Mouse (Mus musculus) telencephalon, adult 2 months (tissue): Measurements from ENCODE around the gene Bahcc1.

Experiments
- DNase-seq: peaks from one replicate; pipeline ENCODE4 v3.0.0-alpha.2; 2011; ENCODE audit warnings: low read depth, low spot score

Gene Bahcc1

DNA sequence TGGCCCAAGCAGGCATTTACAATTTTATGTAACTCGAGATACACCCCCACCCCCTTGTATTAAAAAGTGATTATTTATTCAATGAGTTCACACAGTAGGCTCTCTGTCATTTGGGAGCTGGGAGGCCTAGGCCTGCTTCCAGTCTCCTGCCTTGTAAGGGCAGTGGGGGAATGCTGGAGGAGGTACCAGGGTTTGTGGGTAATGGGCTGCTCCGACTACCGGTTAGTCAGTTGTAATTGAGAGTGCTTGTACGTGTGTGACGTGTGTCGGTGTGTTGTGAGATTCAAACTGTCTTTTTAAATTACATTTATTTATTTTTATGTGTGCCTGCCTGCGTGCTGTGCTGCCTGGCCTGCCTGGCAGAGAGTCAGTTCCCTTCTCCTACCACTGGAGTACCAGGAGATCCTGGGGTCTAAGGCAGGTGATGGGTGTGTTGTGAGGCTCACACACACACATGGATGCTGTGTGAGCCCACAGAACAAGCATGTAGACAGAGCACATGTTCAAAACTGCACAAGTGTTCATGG is 3.8 kb upstream of the Bahcc1 start:
- peak; percentile 79 for DNase-seq

DNA sequence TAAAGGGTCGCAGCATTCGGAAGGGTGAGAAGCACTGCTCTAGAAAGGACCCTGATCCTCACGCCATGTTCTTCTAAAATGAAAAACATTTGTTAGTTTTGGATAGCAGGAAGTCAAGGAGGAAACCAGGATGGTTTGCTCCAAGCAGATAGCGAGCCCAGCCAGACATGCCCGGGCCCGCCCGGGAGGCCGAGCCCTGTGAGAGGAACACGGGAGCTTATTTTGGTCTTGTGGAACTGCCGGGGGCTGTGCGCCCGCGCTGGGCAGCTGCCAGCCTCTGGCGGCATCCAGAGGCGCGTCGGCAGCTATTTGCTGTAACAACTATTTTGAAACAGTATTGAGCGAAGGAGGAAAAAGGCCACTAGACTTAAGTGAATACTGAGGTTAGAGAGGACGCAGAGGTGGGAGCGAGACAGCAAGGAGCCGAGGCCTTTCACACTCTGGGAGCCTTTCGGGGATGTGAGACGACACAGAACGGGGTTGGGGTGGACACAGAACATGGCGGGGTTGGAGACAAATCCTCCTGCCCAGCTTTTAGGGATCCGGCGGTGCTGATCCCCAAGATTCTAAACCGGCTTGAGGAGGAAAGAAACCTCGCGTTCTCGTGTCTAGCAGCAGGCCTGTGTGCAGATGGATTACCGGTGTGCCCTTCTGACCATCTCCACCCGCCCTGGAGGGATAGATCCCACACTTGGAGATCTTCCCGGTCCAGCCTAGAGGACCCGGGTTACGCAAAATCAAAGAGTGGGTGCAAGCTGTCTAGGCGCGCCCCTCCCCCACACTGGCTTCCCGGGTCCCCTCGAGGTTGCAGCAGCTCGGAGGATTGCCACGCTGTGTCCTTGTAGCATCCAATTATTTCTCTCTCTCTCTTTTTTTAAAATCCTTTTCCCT is 2.6 kb upstream of the Bahcc1 start:
- DNase-seq: peak; percentile 45

DNA sequence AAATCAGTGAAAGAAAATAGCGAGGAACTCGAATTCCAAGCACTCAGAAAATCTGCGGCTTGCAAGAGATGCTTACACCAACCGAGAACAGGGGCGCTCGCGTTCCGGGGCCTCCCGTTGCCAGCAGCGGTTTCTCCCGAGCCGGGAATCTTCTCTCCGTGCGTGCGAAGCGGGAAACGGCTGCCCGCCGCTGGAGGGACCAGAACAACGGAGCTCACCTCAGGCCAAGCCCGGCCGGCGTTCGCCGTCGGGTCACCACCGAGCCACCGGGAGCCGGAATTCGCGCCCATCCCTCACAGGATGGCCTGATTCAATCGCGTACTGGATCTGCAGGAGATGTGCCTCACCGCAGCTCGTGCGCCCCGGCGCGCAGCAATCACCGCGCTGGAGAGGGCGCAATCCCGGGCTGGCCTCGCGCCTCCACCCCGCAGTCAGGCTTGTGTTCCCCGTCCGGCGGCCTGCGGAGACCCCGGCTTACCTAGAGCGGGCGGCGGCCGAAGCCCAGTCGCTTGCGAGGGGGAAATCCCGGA is 1.8 kb upstream of the Bahcc1 start:
- no peak for DNase-seq

DNA sequence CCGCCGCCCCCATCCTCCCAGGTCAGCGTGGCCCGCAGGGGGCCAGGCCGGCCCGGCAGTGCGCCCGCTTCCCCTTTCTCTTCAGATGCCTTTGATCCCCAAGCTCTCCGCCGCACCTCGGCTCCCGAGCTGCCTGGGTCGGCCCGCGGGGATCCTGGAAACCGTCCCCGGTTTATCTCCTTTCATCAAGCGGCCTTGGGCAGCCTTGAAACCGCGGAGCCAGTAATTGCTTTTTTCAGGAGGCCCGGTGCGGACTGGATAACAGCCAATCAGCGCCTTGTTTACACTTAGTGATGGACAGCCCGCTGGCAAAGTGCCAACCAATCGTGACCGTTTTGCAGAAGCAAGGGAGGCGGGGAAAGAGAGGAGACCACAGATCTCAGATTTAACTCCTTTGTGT is 1.4 kb upstream of the Bahcc1 start:
- DNase-seq: peak; percentile 99

DNA sequence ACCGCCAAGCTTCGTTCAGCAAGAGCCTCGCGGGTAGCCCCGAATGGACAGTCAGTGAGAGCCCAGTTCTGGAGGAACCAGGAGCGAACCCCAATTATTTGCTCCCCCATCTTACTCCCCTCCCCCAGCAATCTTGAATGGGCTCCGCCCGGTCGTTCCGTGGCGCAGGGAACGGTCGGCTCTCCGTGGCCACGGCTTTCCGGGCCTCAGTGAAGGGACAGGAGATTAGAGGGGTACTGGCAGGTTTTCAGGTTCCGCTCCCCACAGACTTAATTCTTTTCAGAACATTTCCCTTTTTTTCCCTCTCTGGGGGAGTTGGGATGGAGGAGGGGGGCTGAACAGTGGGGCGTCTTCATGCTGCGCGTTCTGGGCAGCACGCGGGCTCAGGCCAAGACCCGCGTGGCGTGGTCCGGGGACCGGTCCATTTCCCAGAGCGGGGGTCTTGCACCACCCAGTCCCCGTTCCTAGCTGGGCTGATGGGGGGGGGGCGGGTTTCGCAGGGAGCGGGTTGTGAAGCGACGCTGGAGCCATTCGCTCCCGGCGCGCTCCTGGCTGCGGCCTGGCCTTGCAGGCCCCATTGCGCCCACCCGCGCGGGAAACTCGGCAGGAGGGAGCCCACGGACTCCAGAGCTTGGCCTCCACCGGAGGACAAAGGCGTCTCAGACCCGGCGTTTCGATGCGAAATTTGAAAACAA is 841 bp downstream of the Bahcc1 start:
- DNase-seq: peak; percentile 13

DNA sequence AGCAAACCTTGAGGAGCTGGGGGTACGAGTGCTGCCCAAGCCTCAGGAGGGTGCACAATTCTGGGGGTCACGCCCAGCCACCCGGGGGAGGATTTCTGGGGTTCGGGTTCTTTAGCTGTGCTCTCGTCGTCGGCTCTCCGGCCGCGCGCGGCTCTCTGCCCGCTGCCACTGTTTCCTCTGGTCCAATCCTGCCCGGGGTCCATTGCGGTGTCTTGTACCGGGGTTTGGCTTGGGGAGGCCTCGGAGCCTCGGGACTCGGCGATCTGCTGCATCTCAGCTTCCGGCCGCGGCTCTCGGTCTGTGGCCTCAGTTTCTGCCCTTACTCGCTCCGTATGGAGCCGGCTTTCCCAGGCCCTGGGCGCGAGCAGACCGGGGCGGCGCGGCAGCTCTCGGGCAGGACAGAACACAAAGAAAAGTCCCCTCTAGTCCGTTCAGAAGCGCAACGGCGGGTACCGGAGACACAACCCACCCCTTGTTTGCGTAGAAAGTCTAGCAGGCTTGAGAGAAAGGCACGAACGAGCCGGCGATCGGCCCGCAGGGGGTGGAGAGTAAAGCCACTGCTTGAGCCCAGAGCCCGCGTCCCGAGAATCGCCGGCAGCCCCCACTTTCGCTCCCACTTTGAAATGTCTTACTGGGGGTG is 1.5 kb downstream of the Bahcc1 start:
- no peak for DNase-seq

GRCm38 (mm10) chr11:120234776-120235181 is 2.0 kb downstream of the Bahcc1 start:
- DNase-seq: no peak

DNA sequence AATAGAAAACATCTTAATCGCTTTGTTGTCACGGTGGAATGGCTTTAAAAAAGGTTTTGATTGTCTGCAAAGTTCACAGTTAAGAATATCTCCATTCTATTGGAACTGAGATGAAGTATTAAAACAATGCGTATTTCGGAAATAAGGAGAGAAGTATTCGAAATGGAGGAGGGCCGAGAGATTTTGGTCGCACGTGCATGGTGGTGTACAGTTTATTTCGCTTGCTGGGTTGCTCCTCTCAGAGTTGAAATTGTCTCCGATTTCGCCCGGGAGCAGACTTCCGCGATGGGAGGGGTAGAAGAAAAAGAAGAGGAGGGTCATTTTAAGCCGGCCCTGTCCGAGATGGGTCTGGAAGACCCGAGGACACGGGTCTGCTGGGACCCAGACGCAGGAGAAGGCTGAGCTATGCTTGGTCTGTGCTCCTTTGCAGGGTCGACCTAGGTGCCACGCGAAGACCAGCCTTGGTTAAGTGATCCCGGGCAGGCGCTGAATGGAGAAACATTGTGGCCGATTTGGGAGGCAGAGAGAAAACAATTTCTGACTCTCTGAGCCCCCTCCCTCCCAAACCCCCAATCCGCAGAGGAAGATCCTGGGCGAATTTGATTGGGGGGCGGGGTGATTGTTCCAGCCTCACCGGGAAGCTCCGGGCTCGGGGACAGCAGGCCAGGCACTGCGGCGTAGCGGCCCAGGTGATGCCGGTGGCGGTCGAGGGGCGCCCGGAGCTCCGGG is 2.8 kb downstream of the Bahcc1 start:
- no peak for DNase-seq

DNA sequence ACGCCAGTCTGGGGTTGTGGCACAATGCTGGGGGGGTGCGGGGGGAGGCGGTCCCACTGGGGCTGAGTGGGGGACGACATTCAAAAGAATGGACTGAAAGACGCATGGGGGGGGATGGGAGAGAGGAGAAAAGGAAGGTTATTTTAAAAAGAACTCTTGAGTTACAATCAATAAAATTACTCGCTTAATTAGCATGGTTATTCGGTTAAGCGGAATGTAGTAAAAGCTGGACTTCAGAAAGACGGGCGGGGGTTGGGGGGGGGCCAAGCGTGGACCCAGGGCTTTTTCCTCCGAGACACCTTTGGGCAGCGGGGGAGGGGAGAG is 3.3 kb downstream of the Bahcc1 start:
- DNase-seq: no peak

DNA sequence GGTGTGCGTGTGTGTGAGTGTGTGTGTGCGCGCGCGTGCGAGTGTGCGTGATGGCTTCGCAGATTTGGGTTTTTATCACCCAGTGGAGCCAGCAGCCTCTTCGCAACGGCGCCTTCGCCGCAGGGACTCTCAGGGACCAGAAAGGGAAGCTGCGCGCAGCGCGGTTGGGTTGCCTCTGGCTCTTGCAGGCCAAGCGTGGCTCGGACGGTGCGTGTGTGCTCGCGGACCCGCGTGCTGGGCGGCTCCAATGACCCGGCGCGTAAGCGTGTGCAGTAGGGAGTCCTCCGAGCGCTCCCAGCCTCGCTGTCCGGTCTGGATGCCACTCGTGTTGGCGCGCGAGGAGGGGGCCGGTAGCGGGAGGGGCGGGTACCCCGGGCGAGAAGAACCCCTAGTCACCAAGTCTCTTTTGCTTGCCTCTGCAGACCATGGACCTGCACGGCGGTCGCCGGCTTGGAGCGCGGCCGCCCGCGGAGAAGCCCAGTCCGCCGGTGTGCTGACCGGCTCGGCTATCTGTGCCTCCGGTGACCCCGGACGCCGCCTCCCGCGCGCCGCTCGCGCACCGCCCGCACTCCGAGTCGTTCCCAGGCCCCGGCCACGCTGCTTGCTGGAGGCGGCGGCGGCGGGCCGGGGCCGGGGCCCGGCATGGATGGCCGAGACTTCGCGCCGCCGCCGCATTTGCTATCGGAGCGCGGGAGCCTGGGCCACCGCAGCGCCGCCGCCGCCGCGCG is 3.9 kb downstream of the Bahcc1 start:
- DNase-seq: peak; percentile 28

DNA sequence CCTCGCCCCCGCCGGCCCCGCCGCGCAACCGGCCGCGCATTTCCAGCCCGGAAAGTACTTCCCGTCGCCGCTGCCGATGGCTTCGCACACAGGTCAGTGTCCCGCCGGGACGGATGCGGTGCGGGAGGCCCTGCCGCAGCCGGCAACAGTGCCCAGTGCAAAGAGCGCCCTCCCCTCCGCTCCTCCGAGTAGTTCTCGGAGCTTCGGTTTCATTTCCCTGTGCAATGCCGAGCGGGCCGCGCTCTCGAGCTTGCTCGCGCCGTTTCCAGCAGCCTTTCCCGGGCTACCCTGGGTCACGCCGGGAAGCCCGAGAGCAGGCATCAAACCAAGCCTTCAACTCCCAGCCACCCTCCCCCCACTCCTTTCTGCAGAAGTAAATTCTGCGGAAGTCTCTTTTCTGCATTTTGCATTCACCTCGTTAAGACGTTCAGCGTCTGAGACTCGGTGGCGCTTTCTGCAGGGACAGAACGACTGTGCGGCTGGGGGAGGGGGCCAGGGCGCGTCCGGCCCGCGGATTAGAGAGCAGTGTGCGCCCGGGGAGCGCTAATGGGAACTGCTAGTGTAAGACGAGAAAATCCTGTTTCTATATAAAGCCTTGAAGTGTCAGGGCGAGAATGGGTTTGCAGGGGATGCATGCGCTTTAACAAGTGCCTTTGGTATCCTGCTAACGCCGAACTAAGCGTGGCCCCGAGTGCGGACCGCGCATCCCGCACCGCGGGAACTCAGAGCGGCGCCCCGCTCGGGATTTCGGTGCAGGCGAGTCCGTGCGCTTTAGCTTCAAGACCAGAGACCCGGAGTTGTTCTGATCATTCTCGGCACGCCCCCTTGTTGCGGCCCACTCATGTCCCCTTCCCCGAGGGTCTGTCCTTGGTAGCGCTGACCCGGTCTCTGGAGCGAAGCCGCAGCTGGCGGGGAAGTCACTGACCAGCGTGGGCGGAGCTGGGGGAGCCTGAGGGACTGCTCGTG is 4.7 kb downstream of the Bahcc1 start:
- DNase-seq: no peak

- no peak for DNase-seq
Observed at GRCm38 (mm10) chr11:120238306-120238705, 5.6 kb downstream of the Bahcc1 start.

DNA sequence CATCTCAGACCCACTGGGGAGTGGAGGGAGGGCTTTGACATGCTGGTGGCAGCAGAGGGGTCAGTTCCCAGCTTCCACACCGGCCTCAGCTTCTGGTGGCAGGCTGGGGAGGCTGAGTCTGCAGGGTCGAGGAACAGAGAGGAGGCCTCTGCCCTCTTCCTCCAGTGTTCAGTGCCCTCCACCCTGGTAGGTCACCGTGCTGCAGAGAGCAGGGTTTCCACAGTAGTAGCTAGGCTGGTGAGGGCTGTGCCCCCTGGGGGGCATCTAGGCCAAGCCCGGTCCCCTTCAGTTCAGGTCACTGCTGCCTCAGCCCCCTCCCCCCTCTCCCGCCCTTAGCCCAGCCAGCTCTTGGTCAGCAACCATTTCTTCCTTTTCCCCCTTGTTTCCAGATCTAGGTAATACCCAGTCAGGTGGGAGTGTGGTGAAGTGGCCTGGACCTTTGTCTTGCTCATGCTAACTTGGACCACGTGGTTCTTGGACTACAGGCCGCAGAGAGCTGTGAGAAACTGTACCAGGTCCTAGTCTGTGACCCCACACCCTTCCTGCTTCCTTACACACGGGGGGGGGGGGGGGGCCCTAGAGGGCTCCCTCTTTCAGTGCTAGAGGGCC is 6.1 kb downstream of the Bahcc1 start:
- no peak for DNase-seq

DNA sequence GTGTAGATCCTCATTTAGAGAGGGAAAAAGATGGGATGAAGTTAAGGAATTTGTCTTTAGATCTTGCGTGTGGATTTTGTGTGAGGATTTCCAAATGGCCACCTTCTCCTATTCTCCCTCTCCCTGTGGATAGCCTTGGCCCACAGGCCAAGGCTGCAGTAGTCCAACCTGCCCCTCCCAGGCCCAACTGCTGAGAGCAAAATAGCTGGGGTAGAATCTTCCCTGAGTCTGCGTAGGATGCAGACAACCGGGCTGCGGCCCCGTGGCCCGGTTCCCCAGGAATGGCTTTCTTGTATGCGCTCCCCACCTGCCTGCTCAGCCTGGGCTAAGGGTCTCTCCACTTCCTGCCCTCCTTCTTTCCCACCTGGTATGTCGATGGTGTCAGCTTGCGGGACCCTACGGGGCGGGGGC is 6.8 kb downstream of the Bahcc1 start:
- peak; percentile 22 for DNase-seq

DNA sequence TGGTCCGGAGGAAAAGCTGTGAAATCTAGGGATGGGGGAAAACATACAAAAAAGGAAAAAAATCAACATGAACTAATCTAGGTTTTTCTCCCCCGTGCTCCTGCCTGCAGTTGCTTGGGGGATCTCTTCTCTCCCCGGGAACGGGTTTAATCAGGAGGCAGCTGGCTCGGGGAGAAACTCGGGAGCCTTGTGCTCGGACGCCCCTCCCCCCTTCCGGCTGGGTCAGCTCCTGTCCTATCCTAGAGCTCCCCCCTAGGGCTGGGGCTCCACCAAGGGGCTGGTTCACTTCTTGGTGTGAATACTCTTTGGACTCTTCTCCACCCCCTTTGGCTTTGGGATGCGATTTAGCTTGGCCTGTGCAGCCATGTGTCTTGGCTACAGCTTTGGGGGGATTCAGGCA is 7.5 kb downstream of the Bahcc1 start:
- peak; percentile 57 for DNase-seq

DNA sequence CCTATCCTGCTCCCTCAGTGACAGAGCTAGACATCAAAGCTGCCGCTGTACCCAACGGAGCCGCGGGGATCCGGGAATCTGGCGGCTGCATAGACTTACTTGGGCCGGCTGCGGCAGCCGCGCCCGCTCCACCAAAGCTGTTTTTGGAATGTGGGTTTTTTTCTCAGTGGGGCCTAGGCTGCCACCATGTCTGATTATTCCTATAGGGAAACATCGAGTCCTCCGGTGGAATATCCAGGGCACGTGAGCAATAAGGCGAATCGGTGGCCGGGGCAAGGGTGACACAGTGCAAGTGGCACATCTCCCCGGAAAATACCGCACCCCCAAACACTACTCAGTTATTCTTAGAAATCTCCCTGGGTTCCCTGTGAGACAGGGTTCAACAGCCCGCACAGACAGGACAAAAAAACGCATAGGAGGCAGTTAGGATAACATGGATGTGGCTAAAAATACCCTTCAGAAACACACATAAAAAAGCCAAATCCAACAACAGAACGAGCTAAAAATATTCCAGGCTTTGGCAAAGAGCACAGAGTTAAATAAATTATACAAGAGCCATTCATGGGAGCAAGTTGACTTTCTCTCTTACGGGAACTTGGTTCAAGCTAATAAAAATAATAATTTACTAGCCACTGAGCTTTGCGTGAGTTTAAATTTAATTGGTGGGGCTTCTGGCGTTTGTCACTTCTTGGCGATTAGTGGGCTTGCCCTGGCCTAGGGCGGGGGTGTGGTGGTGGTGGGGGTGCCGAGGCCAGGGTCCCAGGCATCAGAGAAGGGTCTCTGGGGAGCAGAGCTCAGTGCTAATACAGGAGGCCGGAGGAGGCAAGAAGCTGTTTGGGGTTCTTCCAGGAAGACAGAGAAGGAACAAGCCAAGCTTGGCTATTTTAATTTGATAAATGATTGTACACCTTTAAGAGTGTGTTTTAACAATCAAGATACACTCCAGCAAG is 8.5 kb downstream of the Bahcc1 start:
- peak; percentile 68 for DNase-seq

GRCm38 (mm10) chr11:120241981-120242725 is 9.4 kb downstream of the Bahcc1 start:
- DNase-seq: no peak
